Mouse (Mus musculus) liver, embryonic 14.5 days (tissue): ENCODE measurements around the gene Zfp865. TPM values are rescaled to one million over a fixed set of nuclear protein-coding genes. Genes with fewer than 3 reads are reported as not detected.

Experiments
- ATAC-seq: fragments of 200-750 bp; cut with Nextera tagmentation; 2 replicates; pipeline ENCODE4 v1.8.0; 2017; ENCODE audit warnings: moderate number of reproducible peaks, mild to moderate bottlenecking, moderate library complexity; ENCODE audit not compliant: insufficient read depth
- DNase-seq, 3 experiments: peaks; one replicate each; pipeline ENCODE4 v3.0.0-alpha.2; 2012 to 2013; ENCODE audit warnings: low read depth in 3 of 3, low spot score in 3 of 3
- H3K27ac ChIP-seq: fragments of 300-500 bp; sonication (generic); 2 replicates; pipeline ENCODE4 v1.5.1; 2014; ENCODE audit warnings: moderate library complexity, mild to moderate bottlenecking, control low read depth, inconsistent platforms
- H3K27me3 ChIP-seq: fragments of 300-500 bp; sonication (generic); 2 replicates; pipeline ENCODE4 v1.6.1; 2014; ENCODE audit warnings: mild to moderate bottlenecking, low read length, moderate library complexity; ENCODE audit not compliant: control insufficient read depth, insufficient read depth
- H3K36me3 ChIP-seq: fragments of 300-500 bp; sonication (generic); replicated peaks from 2 replicates; pipeline ENCODE4 v1.6.1; 2014; ENCODE audit warnings: low read depth; ENCODE audit not compliant: control insufficient read depth, insufficient read depth
- H3K4me1 ChIP-seq, 2 experiments: fragments of 200-500 bp in 1 of 2; fragments of 300-500 bp in 1 of 2; sonication (generic) in 1 of 2; replicated peaks; 2 replicates each; pipeline ENCODE4 v1.6.1; 2012 to 2014; ENCODE audit warnings: antibody characterized with exemption in 1 of 2, inconsistent platforms in 1 of 2, low read length in 1 of 2; ENCODE audit not compliant: control insufficient read depth in 2 of 2, insufficient read depth in 2 of 2
- H3K4me2 ChIP-seq: fragments of 300-500 bp; sonication (generic); 2 replicates; pipeline ENCODE4 v1.6.1; 2014; ENCODE audit warnings: low read depth, mild to moderate bottlenecking, control low read depth, moderate library complexity
- H3K4me3 ChIP-seq, 2 experiments: fragments of 200-500 bp in 1 of 2; fragments of 300-500 bp in 1 of 2; sonication (generic) in 1 of 2; 2 replicates each; pipeline ENCODE4 v1.5.1; 2012 to 2014; ENCODE audit warnings: low read depth in 2 of 2, low read length in 2 of 2, mild to moderate bottlenecking in 2 of 2, control low read depth in 1 of 2, inconsistent platforms in 1 of 2, moderate library complexity in 1 of 2; ENCODE audit not compliant: insufficient read depth in 1 of 2
- H3K9ac ChIP-seq: fragments of 300-500 bp; sonication (generic); replicated peaks from 2 replicates; pipeline ENCODE4 v1.6.1; 2014; ENCODE audit warnings: mild to moderate bottlenecking, control low read depth, moderate library complexity
- H3K9me3 ChIP-seq: fragments of 300-500 bp; sonication (generic); 2 replicates; pipeline ENCODE4 v1.6.1; 2016; ENCODE audit warnings: low read length, mixed read lengths; ENCODE audit not compliant: control insufficient read depth
- CTCF ChIP-seq: IDR thresholded peaks from 2 replicates; pipeline ENCODE4 v1.5.1; 2016; ENCODE audit warnings: antibody characterized with exemption, low read depth, control low read depth
- EP300 ChIP-seq: IDR thresholded peaks from 2 replicates; pipeline ENCODE4 v1.6.1; 2016; ENCODE audit warnings: antibody characterized with exemption, low read depth
- WGBS: fragments of 180-500 bp; shearing (Covaris S2); extraction: QIAGEN DNeasy Blood & Tissue Kit; methylation state at CpG from one replicate; pipeline ENCODE4 v1.1.7; 2014; ENCODE audit not compliant: insufficient replicate concordance; 5-methylcytosine and 5-hydroxymethylcytosine counted together
- polyA plus RNA-seq, 2 experiments: library from polyadenylated mRNA; depleted of rRNA in 1 of 2; stranded (reverse) in 1 of 2; unstranded in 1 of 2; fragments of >200 nt; fragmentation: Nextera tagmentation in 1 of 2; extraction: Ambion mirVana in 1 of 2; gene quantifications; 2 replicates each; pipeline versions ENCODE4 v1.2.1 to v1.2.3; 2012 to 2014

The Zfp865 gene
- polyA plus RNA-seq, 2 experiments = 0.98 to 6.4 TPM

DNA sequence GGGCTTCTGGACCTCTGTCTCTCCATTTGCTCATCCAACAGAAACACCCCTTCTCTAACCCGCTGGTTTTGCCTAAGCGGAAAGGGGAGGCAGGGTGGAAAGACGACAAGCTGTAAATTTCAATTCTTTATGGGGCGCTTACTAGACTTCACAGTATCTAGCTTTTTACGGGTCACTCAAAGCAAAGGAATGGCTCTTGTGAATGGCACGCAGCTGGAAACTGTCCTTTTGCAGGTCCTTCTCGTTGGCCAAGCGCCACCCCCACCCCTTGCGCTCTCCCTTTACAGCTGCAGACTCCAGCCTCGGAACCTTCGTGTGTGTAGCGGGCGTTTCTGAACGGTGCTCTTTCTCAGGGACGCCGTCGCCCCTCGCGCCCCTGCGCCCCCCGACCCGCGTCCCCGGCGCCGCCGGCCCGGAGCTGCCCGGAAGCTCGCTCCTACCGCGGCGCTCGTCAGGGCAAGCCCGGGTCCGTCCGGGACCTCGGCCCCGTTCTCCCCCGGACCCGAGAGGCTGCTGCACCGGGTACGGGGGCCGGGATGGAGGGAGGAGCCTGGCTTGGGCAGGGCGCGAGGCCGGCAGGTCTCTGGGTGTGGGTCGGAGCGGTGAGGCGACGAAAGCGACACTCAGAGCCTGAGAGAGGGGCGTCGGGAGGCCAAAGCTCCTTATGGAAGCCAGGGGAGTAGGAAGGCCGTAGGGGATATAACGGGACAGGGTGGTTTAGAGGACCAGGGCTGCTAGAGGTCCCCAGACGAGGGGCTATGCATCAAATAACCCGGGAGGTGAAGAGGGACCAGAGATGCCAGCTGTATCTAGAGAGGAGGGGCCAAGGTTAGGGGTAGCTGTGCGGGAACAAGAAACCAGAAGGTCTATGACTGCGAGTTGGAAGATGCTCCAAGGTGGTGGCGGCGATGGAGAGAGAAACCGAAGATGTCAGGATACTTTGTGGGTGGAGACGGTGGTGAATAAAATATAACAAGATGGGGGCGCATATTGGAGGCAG lies 31.3 kb downstream of the Zfp865 start, which contains the start of gene Zfp580:
TSS of gene Zfp580 (plus strand) at position 346 of the 1,000 bp plus-strand sequence.
- Histone ChIP-seq H3K9me3 (no peaks in the 10 kb centered on the region), H3K4me2 (peak within 1 kb of the TSS; percentile 68), H3K27ac (no peak within 1 kb of the TSS), H3K36me3 (no peaks in the 10 kb centered on the region), H3K4me3 (peak within 1 kb of the TSS; percentile 58 to 59), H3K4me1 (peaks cover 0 to 9% of the 10 kb centered on the region in 2 experiments; a peak in 2 of 4 replicates), H3K27me3 (peaks cover 72% of the 10 kb centered on the region), H3K9ac (peak within 1 kb of the TSS; percentile 48; the same call in 1 of the 2 replicates)
- ATAC-seq (peak; percentile 55), DNase-seq (no peak)
- no peak for TF ChIP-seq EP300
- no peak for TF ChIP-seq CTCF
- WGBS = 1% methylated on average over 65 of the region's 65 CpGs

DNA sequence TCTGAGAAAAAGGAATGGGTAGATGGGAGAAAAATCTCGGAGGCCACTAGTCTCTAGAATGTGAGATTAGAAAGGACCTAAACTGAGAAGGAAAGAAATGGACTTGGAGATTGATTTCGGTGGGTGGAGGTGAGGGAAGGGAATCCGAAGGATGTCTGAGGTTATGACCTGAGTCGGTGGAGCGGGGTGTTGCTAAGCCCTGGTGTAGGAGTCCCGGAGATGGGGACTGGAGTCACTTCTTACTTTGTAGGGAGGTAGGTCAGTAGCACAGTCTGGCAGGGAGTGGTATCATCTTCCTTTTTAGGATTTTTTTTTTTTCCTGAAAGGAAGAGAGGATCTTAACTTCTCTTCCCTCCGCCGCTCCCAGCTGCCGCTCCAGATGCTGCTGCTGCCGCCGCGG lies 32.3 kb downstream of the Zfp865 start:
- TF ChIP-seq EP300 = no peak
- TF ChIP-seq CTCF = no peak
- Histone ChIP-seq H3K4me1 (peaks cover 0 to 7% of the 10 kb centered on the region in 2 experiments; a peak in 2 of 4 replicates), H3K9me3 (no peaks in the 10 kb centered on the region), H3K36me3 (no peaks in the 10 kb centered on the region), H3K4me2 (peak overlapping the region; percentile 36), H3K27ac (no peak overlapping the region), H3K27me3 (peaks cover 81% of the 10 kb centered on the region), H3K9ac (no peak overlapping the region), H3K4me3 (peak overlapping the region in 1 of 2 experiments; percentile 31; a peak in 2 of 4 replicates)
- ATAC-seq (no peak), DNase-seq (no peak)
- 2% methylated on average over 11 of the region's 12 CpGs for WGBS

GRCm38 (mm10) chr7:5052931-5053343 lies 32.8 kb downstream of the Zfp865 start:
- 7% methylated on average over 45 of the region's 45 CpGs for WGBS
- Histone ChIP-seq H3K27me3 (peaks cover 86% of the 10 kb centered on the region), H3K27ac (no peak overlapping the region), H3K4me3 (peak overlapping the region in 1 of 2 experiments; percentile 31; a peak in 2 of 4 replicates), H3K4me1 (peaks cover 0 to 7% of the 10 kb centered on the region in 2 experiments; a peak in 2 of 4 replicates), H3K4me2 (peak overlapping the region; percentile 38), H3K9ac (no peak overlapping the region), H3K36me3 (no peaks in the 10 kb centered on the region), H3K9me3 (no peaks in the 10 kb centered on the region)
- TF ChIP-seq EP300 = no peak
- TF ChIP-seq CTCF = no peak
- ATAC-seq (no peak), DNase-seq (no peak)

DNA sequence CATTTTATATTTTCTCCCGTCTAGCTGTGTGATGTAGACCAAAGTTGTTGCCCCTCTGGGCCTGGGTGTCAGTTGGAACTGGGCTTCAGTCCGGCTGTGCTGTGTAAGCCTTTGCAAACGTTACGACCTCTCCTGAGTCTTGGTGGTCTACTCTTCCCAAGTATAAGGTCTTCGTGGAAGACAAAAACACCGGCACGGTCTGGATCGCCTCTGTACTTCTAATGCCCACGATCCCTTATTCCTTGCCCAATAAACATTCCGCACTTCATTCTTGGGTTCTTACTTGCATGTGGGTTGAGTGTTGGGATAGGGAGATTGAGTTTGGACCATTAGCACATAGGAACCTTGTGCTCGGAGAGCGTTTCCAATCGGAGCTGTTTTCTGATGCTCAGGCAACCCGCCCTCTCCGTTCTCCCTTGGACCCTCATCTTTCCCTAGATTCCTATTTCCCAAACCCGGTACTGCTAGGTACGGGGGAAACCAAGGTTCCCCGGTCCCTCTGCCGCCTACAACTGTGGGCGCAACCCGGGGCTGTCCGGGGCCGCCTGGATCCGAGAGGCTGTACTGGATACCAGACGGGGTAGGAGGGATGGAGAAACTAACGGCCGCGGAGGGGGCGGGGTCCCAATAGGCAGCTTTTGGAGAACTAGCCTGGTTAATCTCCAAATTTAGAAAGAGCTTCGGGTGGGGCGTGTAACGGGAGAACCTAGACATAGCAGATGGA lies 33.4 kb downstream of the Zfp865 start:
- Histone ChIP-seq H3K27ac (no peak overlapping the region), H3K9ac (no peak overlapping the region), H3K4me3 (peak overlapping the region; percentile 20 to 36; a peak in 3 of 4 replicates), H3K36me3 (no peaks in the 10 kb centered on the region), H3K27me3 (peaks cover 93% of the 10 kb centered on the region), H3K4me2 (peak overlapping the region; percentile 38), H3K4me1 (peaks cover 0 to 7% of the 10 kb centered on the region in 2 experiments; a peak in 2 of 4 replicates), H3K9me3 (no peaks in the 10 kb centered on the region)
- 9% methylated on average over 32 of the region's 32 CpGs for WGBS
- ATAC-seq (no peak), DNase-seq (no peak)
- no peak for TF ChIP-seq EP300
- TF ChIP-seq CTCF = no peak
